Mouse (Mus musculus): ENCODE measurements around the gene Insm2.
"Not testable (repeated sequence)": the region's sequence is repeated elsewhere in the genome, so short reads cannot be mapped to it uniquely, and the experiment has no call there.

Insm2 gene

GRCm38 (mm10) chr12:55598887-55599561, at the start of gene Insm2:
Gene Insm2 (plus strand): TSS chr12:55599427.
- in situ Hi-C loops (cut with MboI, MseI), result no loop called here

- in situ Hi-C loops (cut with MboI, MseI), result not testable (repeated sequence)
Measured at GRCm38 (mm10) chr12:55554901-55555300, 44.3 kb upstream of the Insm2 start.

GRCm38 (mm10) chr12:55557866-55558265, 41.4 kb upstream of the Insm2 start:
- in situ Hi-C loops (cut with MboI, MseI), result no loop called here

GRCm38 (mm10) chr12:55559184-55559855, 39.9 kb upstream of the Insm2 start:
- in situ Hi-C loops (cut with MboI, MseI), result no loop called here

GRCm38 (mm10) chr12:55560025-55560690, 39.1 kb upstream of the Insm2 start:
- in situ Hi-C loops (cut with MboI, MseI), result no loop called here

- in situ Hi-C loops (cut with MboI, MseI), result no loop called here
Measured at GRCm38 (mm10) chr12:55563742-55564141, 35.5 kb upstream of the Insm2 start.

GRCm38 (mm10) chr12:55564187-55564963, 34.9 kb upstream of the Insm2 start:
- in situ Hi-C loops (cut with MboI, MseI), result no loop called here

GRCm38 (mm10) chr12:55565206-55565605, 34.0 kb upstream of the Insm2 start, which contains the start of gene Aldoart2:
Gene Aldoart2 (plus strand): TSS chr12:55565239.
- in situ Hi-C loops (cut with MboI, MseI), result no loop called here

GRCm38 (mm10) chr12:55565867-55566266, 33.4 kb upstream of the Insm2 start:
- in situ Hi-C loops (cut with MboI, MseI), result no loop called here

- in situ Hi-C loops (cut with MboI, MseI), result no loop called here
Measured at GRCm38 (mm10) chr12:55566837-55567236, 32.4 kb upstream of the Insm2 start.

GRCm38 (mm10) chr12:55568466-55568865, 30.8 kb upstream of the Insm2 start:
- in situ Hi-C loops (cut with MboI, MseI), result no loop called here

GRCm38 (mm10) chr12:55569676-55570075, 29.6 kb upstream of the Insm2 start:
- in situ Hi-C loops (cut with MboI, MseI), result no loop called here

GRCm38 (mm10) chr12:55570646-55571045, 28.6 kb upstream of the Insm2 start:
- in situ Hi-C loops (cut with MboI, MseI), result no loop called here

- in situ Hi-C loops (cut with MboI, MseI), result no loop called here
Measured at GRCm38 (mm10) chr12:55571181-55571580, 28.0 kb upstream of the Insm2 start.

GRCm38 (mm10) chr12:55571661-55572060, 27.6 kb upstream of the Insm2 start:
- in situ Hi-C loops (cut with MboI, MseI), result no loop called here

GRCm38 (mm10) chr12:55573089-55573488, 26.1 kb upstream of the Insm2 start:
- in situ Hi-C loops (cut with MboI, MseI), result no loop called here

- in situ Hi-C loops (cut with MboI, MseI), result no loop called here
Measured at GRCm38 (mm10) chr12:55573794-55574193, 25.4 kb upstream of the Insm2 start.

- in situ Hi-C loops (cut with MboI, MseI), result not testable (repeated sequence)
Measured at GRCm38 (mm10) chr12:55586936-55587335, 12.3 kb upstream of the Insm2 start.

- in situ Hi-C loops (cut with MboI, MseI), result no loop called here
Measured at GRCm38 (mm10) chr12:55598537-55598886, 715 bp upstream of the Insm2 start.

- in situ Hi-C loops (cut with MboI, MseI), result no loop called here
Measured at GRCm38 (mm10) chr12:55599639-55600502, 644 bp downstream of the Insm2 start.

GRCm38 (mm10) chr12:55600503-55600994, 1.3 kb downstream of the Insm2 start:
- in situ Hi-C loops (cut with MboI, MseI), result no loop called here

Data from T-helper 1 cell (primary cell).